Mouse (Mus musculus): Measurements from ENCODE around the gene Fam81a. TPM values are rescaled to one million over a fixed set of nuclear protein-coding genes. Genes with fewer than 3 reads are reported as not detected.

The Fam81a gene
- total RNA-seq, 2 experiments from 2014 or later: 20.2 to 20.8 TPM

DNA sequence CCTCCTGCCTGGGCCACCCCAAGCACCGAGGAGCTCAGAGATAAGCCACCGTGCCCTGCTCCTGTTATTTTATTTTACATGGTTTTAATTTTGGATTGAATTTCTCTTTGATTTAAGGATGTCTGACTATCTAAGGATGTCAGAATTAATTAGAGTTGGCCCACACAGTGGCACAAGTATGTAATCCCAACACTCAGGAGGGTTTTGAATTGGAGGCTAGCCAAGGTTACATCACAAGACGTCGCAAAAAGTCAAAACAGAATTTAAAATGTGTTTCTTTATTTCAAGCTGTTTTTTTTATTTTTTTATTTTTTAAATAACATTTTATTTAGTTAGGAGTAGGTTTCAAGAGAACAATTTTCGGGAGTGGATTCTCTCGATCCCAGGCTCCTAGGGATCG, 31.5 kb downstream of the Fam81a start:
- intact Hi-C loops (cut with DNase I): no loop called here
- no peak for DNase-seq

DNA sequence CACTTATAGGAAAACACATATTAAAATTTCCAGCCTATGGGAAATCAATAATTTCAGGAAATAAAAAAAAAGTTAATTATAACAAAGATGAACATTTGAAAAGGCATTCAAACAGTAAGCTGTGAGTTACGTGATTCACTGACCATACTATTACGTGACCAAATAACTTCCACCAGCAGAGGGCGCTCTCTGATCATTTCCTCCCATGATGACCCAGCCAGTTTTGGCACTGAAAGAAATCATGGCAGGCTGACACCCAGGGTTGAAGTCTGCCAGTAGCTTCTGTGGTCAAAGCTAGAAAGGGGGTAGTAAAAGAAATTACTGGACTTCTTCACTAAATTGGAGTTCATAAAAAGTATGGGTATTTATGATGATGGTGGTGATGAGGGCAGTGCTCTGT, 33.1 kb downstream of the Fam81a start:
- DNase-seq: peak; percentile 83 to 93

DNA sequence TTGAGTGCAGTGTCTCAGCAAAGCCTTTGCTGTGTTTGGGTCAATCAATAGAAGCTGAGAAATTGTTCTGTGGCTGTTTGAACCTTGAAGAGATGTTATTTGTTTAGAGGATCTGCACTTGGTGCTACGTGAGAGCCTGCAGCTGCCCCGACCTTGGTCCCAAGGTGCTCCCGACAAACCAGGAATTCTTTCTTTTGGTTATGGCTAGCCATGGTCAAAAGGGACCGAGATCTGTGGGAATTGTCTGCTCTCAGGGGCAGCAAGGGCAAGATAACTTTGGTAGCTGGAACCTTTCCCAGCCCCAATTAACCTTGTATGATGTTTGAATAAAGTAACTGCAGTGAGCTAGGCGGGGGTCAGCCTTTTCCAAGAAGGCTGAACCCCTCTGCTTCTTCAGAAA, 34.2 kb downstream of the Fam81a start:
- intact Hi-C loops (cut with DNase I): loop anchor here (2.0 to 5.0 kb wide), 3 partner anchors 101 to 404 kb away; no protein-coding TSS in a partner anchor
- no peak for DNase-seq

More for the DNA sequence above, 33.1 kb downstream of the Fam81a start:
- intact Hi-C loops (cut with DNase I): loop anchor here (1.0 to 5.0 kb wide), 4 partner anchors 100 to 403 kb away; no protein-coding TSS in a partner anchor

DNA sequence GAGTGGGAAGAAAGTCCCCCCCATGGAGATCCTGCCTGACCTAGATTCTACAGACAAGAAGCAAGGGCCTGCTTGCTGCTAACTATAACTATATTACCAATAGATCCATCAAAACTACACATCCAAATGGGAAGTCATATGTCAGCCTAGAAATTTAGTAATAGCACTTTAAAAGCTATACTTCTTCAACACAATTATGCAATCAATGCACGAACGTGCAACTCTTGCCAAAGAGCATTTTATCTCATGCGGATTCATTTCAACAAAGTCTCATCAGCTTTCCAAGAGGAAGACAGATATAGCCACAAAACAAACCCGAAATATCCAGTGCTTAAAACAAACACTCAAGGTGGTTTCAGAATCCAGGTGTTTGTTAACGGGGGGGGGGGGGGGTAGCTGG, 36.8 kb downstream of the Fam81a start:
- intact Hi-C loops (cut with DNase I): loop anchor here (5.0 kb wide), 2 partner anchors 242 to 407 kb away; no protein-coding TSS in a partner anchor
- DNase-seq: no peak

DNA sequence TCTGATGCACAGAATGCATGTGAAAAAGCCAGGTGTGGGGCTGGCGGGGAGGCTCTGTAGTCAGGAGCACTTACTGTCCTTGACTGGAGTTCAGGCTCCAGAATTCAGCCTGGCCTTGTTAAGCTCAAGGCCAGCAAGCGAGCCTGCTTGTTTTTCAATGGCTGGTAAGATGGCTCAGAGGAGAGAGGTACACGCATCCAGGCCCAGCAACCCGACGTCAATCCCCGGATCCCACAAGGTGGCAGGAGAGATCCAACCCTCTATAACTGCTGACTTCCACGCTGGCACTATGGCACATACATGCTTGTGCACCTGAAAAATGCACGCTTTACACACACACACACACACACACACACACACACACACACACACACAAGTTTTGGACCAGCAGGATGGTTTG, 39.3 kb downstream of the Fam81a start:
- intact Hi-C loops (cut with DNase I): no loop called here
- DNase-seq: no peak

DNA sequence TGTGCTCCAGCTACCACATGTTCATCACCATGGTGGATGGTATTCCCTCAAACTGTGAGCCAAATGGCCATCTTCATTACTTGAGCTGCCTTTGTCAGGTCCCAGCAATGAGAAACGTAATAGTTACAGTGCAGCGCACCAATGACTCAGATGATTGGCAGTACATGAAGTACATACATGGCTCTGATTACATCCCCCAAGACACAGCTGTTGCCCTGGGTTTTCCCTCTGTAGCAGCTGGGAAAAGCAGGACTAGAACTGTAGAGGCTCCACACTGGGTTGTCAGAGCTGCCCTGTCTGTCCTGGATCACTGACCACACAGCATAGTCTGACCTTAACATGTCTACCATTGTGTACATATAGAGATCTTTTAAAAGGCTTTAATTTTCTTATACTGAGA, 44.8 kb downstream of the Fam81a start:
- DNase-seq: no peak
- intact Hi-C loops (cut with DNase I): no loop called here

DNA sequence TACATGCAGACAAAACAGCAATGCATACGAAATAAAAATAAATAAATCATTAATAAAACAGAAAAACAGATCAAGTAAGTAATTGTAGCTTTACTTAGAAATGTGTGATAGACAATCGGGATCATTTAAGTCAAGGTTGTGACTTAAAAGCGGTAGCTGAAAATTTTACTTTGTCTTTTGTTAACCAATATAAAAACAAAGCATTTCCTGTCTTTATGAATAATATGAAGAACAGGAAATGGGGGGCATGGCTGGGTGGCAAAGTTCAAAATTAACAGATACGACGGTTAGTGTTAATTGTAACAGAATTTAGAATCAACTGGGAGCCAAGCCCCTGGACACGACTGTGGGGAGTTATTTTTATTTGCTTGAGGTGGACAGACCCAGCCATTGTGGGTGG, 47.3 kb downstream of the Fam81a start:
- intact Hi-C loops (cut with DNase I): no loop called here
- no peak for DNase-seq

DNA sequence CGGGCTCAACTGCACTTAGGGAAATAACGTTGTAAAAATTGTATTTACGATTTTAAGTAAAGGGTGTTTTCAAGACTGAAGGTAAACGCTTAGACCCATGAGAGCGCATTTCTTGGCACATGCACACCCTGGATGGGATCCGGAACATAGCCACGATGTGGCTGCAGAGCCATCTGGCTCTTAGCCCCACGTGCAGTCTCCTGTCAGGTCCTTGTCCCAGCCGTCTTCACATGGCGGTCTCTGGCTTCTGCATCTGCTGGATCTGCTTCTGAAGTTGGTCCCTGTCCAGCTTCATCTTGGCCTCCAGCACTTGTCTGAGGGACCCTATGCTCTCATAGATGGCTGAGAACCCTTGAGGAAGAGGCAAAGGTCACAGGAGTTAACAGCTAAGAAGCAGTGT, 51.8 kb downstream of the Fam81a start:
- DNase-seq: no peak
- intact Hi-C loops (cut with DNase I): no loop called here

DNA sequence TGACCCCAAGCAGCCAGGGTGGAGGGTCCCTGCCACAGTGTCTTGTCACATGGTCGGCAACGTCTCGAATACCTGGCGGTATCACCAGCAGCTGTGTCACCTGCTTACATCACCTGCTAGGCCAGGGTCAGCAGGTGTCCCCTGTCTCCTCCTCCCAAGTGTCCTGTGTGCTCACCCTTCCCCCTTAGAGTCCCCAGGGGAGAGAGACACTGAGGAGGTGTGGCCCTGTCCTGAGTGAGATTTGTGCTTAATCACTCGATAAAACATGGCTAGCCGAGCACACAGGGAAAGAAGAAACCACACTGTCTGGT, 53.6 kb downstream of the Fam81a start:
- intact Hi-C loops (cut with DNase I): no loop called here
- no peak for DNase-seq

DNA sequence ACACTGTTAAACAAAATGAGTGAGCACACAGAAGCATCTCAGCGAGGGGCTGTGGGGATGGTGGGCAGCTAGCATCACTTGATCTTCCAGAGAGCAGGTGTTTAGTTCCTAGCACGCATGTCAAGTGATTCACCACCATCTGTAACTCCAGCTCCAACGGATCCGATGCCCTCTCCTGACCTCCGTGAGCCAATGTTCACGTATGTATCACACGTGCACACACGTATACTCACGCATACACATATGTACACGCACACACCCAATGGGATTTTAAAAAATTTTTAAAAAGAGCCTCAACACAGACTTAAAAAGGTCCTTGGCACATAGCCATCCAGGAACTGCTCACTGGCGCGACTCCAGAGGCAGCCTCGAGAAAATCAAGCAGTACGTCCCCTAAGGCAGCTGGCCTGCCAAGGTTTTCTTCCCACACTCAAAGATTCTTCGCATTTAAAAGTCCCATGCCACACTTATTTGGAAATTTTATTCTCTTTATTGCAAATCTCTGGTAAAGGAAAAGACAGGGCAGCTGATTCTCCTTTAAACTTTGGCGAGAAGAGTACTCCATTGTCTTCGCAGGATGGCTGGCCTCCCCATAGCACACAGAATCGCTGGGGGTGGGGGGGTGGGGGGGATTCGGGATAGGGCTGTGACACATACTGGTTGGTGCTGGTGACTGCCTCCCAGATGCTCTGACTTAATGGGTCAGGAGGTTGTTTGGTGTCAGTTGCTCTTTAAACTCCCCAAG, 54.1 kb downstream of the Fam81a start:
- intact Hi-C loops (cut with DNase I): no loop called here
- peak; percentile 56 to 63 for DNase-seq

DNA sequence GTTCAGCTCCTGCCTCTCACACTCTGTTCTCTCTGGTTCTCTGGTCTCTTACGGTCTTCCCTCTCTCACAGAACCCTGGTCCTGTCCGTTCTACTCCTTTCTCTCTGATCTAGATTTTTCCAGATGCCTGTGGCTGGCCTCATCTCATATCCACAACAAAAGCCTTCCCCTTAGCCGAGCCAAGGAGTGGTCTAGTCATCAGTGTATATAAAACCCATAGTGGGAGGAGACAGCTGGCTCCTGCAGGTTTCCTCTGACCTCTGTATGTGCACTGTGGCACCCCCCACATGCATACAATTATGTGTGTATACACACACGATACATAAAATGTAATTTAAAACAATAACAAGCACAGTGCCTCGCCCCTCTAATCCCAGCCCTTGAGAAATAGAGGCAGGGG, 55.0 kb downstream of the Fam81a start:
- no peak for DNase-seq
- intact Hi-C loops (cut with DNase I): no loop called here

DNA sequence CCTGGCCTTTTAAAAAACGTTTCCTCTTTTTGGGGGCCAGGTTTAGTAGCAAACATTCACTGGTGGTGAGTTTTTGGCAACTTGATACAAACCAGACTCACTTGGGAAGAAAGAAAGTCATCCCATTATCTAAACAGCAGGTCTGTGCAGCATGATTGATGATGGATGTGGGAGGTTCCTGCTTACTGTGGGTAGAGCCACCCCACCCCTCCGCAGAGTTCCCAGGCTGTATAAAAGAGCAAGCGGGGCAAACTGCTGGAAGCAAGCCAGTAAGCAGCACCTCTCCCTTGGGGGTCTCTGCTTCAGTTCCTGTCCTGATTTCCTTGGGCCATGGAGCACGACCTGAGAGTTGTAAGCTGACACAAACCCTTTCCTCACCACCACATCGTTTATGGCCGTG, 56.3 kb downstream of the Fam81a start:
- intact Hi-C loops (cut with DNase I): no loop called here
- no peak for DNase-seq

DNA sequence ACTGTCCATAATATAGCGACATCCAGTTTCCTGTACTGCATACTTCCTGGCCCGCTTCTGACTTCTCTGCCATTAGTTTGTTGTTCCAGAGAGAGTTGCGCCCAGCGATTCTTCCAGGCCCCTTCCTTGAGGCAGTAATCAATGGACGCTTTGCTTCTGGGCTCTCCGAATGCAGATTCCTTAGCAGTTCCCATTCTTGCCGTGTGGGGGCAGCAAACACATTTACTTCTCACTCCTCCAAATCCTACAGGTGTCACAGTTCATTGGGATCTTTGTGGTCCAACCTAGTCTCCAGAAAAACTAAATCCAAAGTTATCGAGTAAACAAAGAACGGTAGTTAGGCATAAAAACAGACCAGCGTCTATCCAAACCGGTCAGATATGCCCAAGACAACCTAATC, 58.3 kb downstream of the Fam81a start:
- intact Hi-C loops (cut with DNase I): loop anchor here (5.0 kb wide), 1 partner anchor 137 kb away; no protein-coding TSS in a partner anchor
- peak; percentile 50 to 59 for DNase-seq

DNA sequence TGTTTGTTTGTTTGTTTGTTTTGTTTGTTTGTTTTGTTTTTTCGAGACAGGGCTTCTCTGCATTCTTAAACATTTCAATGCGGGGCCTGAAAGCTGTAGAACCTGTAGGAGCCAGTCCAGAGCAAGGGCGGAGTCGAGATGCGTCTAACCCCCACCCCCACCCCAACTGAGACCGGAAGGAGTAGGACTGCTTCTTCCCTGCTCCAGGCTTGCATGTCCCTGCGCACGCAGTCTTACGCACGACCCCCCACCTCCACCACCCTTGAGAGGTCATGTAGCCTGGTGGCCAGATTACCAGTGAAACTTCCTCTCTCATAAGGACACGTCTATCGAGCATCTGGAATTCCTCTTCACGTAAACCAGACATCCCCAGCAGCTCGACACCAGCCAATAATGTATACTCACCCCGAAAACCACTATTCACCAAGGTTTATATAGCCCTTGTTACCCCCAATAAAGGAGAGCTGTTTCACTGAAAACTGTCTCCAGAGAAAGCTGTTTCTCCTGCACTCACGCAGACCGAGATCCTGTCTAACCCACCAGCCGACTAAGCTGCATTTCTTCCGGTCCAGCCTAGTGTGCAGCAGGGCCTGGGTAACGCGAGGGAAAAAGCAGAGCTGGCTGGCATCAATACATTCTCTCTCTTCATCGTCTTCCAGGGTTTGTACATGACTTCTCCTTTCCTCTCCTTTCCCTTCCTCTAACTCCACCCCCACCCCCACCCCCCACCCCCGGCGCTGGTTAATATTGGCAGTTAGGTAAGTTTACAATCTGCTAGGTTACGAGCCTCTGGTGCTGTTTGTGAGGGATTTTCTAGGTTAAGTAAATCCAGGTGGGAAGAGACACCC, 59.8 kb downstream of the Fam81a start:
- no peak for DNase-seq
- intact Hi-C loops (cut with DNase I): loop anchor here (5.0 kb wide), 1 partner anchor 135 kb away; no protein-coding TSS in a partner anchor

DNA sequence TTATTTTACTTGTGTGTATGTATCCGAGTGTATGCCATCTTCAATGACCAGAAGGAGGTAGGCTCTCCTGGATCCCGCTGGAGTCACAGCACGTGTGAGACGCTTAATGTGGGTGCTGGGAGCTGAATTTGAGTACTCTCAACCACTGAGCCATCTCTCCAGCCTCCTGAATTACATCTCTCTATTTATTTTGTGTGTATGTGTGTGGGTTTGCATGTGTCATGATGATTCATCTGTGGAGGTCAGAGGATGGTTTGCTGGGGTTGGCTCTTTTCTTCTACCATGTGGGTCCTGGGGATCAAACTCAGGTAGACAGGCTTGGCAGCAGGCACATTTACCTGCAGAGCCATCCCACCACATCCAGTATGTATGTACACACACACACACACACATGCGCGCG, 60.6 kb downstream of the Fam81a start:
- DNase-seq: no peak
- intact Hi-C loops (cut with DNase I): loop anchor here (1.0 to 5.0 kb wide), 2 partner anchors 62 to 134 kb away; no protein-coding TSS in a partner anchor

DNA sequence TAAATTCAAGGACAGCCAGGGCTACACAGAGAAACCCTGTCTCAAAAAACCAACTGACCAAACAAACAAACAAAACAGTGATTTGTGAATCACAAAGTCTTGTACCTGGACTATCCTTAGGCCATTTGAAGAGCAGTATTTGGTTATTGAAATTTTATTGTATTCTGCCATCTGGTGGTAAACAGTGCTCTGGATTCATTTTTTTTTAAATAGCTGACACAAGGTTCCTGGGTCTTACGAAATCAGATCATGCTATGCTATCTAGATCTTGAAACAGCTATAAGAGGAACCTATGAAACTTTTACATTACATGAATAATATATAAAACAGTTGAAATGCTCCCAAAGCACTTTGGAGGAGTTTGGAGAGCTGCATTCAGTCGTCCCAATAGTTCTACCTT, 61.4 kb downstream of the Fam81a start:
- no peak for DNase-seq
- intact Hi-C loops (cut with DNase I): loop anchor here (1.0 to 5.0 kb wide), 2 partner anchors 62 to 134 kb away; no protein-coding TSS in a partner anchor

DNA sequence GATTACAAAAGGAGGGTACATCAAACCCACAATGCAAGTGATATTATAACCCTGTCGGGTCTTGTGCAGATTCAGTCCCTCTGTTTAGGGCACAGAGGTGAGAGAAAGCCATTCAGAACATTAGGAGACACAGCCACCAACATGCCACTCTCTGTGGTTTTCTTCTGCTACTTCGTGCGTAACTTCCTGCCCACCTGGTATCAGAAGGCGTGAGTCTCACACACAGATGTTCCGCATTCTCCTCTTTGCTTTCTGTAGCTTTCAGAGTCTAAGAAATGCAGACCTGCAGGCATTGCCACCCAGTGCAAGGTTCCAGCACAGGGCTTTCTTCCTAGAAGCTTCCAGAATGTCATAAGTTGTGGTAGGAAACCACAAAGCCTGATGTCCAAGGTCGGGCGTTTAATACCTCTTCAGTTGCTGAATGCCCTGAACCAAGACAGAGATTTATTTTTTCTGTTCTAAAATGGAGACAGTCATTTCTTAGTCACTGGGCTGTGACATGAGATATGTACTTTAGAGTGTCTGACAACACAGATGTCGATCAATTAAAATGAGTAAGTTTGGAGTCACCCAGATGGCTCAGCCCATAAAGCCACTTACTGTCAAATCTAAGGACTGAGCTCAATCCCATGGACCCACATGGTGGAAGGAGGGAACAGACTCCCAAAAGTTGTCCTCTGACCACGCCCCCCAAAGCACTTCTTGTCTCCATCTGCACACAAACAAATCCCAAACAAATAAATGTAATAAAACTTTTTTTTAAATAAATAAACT, 62.1 kb downstream of the Fam81a start:
- intact Hi-C loops (cut with DNase I): loop anchor here (5.0 kb wide), 1 partner anchor 133 kb away; no protein-coding TSS in a partner anchor
- DNase-seq: no peak

DNA sequence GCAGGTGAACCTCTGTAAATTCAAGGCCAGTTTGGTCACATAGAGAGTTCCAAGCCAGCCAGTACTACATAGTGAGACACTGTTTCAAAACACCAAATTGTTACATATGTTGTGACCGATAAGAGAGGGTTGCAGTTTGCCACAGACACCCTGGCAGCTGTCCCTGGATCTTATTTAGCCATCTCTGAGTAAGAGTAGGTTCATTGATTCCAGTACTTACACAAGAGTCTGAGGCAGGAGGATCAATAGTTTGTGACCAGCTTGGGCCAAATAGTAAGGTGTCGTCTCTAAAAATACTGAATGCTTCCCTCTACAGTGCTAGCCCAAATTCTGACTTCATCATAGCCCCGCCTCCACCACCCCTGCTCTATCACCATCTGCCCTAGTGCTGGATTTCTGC, 64.3 kb downstream of the Fam81a start:
- intact Hi-C loops (cut with DNase I): no loop called here
- DNase-seq: no peak

DNA sequence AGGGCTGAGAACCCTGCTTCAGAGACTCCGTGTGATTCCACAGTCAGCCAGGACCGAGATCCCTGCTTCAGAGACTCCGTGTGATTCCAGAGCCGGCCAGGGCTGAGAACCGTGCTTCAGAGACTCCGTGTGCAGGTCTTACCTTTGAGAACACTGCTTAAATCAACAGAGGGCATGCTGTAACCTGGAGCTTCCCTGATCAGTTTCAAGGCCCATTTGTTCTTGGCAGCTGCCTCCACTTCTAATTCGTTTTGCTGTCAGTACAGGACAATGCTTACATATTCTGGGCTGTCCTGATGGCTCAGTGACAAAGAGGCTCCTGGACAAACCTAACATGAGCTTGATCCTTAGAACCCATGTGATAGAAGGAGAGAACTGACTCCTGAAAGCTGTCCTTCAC, 65.2 kb downstream of the Fam81a start:
- intact Hi-C loops (cut with DNase I): no loop called here

DNA sequence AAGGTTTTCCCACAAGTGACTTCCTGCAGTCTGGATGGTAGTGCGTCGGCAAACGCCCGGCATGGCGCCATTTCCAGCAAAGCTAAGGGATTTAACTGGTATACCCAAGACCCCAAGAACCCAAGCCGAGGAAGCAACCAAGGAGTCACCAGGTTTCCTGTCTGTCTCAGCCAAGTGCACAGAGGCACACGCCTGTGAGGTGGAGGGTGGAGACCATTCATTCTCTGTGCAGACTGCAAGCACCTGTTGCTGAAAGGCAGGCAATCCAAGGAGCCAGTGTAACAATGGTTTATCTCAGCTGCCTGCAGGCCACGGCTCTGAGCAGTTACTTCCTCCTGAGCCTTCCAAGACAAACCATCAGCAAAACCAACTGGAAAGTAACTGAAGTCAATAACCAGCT, 70.0 kb downstream of the Fam81a start:
- intact Hi-C loops (cut with DNase I): no loop called here
- no peak for DNase-seq

More for the DNA sequence above, 65.2 kb downstream of the Fam81a start:
- no peak for DNase-seq

DNA sequence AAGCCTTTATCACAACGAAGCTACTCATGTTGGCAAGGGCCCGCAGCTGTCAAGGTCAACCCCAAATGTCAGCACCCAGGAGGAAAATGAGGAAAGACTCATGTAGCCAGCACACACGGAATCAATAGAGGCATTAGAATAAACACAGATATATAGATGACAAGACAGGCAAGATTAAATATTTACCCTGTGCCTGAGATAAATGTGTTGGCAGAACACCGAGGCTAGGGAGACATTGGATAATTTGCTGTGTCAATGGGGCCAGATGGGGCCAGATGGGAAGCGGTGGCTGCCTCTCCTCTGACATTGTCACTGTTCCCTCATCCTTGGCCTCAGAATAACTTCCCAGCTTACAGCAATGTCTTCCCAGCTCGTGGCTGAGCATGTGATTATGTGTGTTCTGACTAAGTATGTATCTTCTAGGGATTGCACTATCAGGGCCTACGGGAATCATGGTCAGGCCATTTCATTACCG, 72.4 kb downstream of the Fam81a start:
- intact Hi-C loops (cut with DNase I): no loop called here

More for the DNA sequence above, 72.4 kb downstream of the Fam81a start:
- DNase-seq: peak; percentile 61 to 64
